Mouse (Mus musculus) forebrain, embryonic 12.5 days (tissue): Measurements from ENCODE around the gene Gbf1. TPM values are rescaled to one million over a fixed set of nuclear protein-coding genes. Genes with fewer than 3 reads are reported as not detected.

Source experiments
- ATAC-seq: fragments of 200-750 bp; cut with Nextera tagmentation; 2 replicates; pipeline ENCODE4 v1.8.0; 2017; ENCODE audit warnings: moderate TSS enrichment; ENCODE audit not compliant: low FRiP score
- H3K27ac ChIP-seq: fragments of 300-500 bp; sonication (generic); 2 replicates; pipeline ENCODE4 v1.5.1; 2016; ENCODE audit warnings: mild to moderate bottlenecking
- H3K27me3 ChIP-seq: fragments of 300-500 bp; sonication (generic); 2 replicates; pipeline ENCODE4 v1.6.1; 2016; ENCODE audit warnings: mild to moderate bottlenecking
- H3K36me3 ChIP-seq: fragments of 300-500 bp; sonication (generic); replicated peaks from 2 replicates; pipeline ENCODE4 v1.6.1; 2016; ENCODE audit warnings: mild to moderate bottlenecking
- H3K4me1 ChIP-seq: fragments of 300-500 bp; sonication (generic); 2 replicates; pipeline ENCODE4 v1.6.1; 2016
- H3K4me2 ChIP-seq: fragments of 300-500 bp; sonication (generic); 2 replicates; pipeline ENCODE4 v1.6.1; 2016; ENCODE audit warnings: mild to moderate bottlenecking, moderate library complexity
- H3K4me3 ChIP-seq: fragments of 300-500 bp; sonication (generic); replicated peaks from 2 replicates; pipeline ENCODE4 v1.5.1; 2016; ENCODE audit warnings: mild to moderate bottlenecking
- H3K9ac ChIP-seq: fragments of 300-500 bp; sonication (generic); 2 replicates; pipeline ENCODE4 v1.6.1; 2016; ENCODE audit warnings: mild to moderate bottlenecking
- H3K9me3 ChIP-seq: fragments of 300-500 bp; sonication (generic); 2 replicates; pipeline ENCODE4 v1.6.1; 2016
- WGBS: fragments of 180-500 bp; shearing (Covaris S2); methylation state at CpG from one replicate; pipeline ENCODE4 v1.1.7; 2016; 5-methylcytosine and 5-hydroxymethylcytosine counted together
- polyA plus RNA-seq: library from polyadenylated mRNA; unstranded; fragments of >200 nt; fragmentation: Nextera tagmentation; extraction: Ambion mirVana; gene quantifications from 2 replicates; pipeline ENCODE4 v1.2.1, GENCODE M21; 2016

The Gbf1 gene
- polyA plus RNA-seq, 1 experiment from 2014 or later = 64.0 TPM

- ATAC-seq = no peak
- no peak overlapping the region for H3K4me2 ChIP-seq
- H3K9ac ChIP-seq = no peak overlapping the region
- H3K27me3 ChIP-seq = peaks cover 74% of the 10 kb centered on the region
- peaks cover 33% of the 10 kb centered on the region for H3K4me1 ChIP-seq
- H3K9me3 ChIP-seq = no peaks in the 10 kb centered on the region
- no peak overlapping the region for H3K4me3 ChIP-seq
- no peaks in the 10 kb centered on the region; the same call in 1 of the 2 replicates for H3K36me3 ChIP-seq
- no peak overlapping the region for H3K27ac ChIP-seq
- WGBS = 81% methylated on average over 16 of the region's 16 CpGs
Observed at GRCm38 (mm10) chr19:46307781-46308180, 155.5 kb downstream of the Gbf1 start.

GRCm38 (mm10) chr19:46308303-46308702, 156.0 kb downstream of the Gbf1 start:
- Histone ChIP-seq H3K36me3 (no peaks in the 10 kb centered on the region; the same call in 1 of the 2 replicates), H3K4me1 (peaks cover 33% of the 10 kb centered on the region), H3K4me2 (peak overlapping the region; percentile 67), H3K27me3 (peaks cover 79% of the 10 kb centered on the region), H3K27ac (no peak overlapping the region), H3K4me3 (peak overlapping the region; percentile 37; the same call in 1 of the 2 replicates), H3K9me3 (no peaks in the 10 kb centered on the region), H3K9ac (no peak overlapping the region)
- 53% methylated on average over 16 of the region's 16 CpGs for WGBS
- ATAC-seq = no peak

GRCm38 (mm10) chr19:46308706-46309435, 156.6 kb downstream of the Gbf1 start:
- Histone ChIP-seq H3K4me3 (peak overlapping the region; percentile 37), H3K4me1 (peaks cover 31% of the 10 kb centered on the region), H3K4me2 (peak overlapping the region; percentile 67), H3K27me3 (peaks cover 85% of the 10 kb centered on the region), H3K27ac (no peak overlapping the region), H3K36me3 (no peaks in the 10 kb centered on the region; the same call in 1 of the 2 replicates), H3K9ac (peak overlapping the region; percentile 48; the same call in 1 of the 2 replicates), H3K9me3 (no peaks in the 10 kb centered on the region)
- WGBS = 1% methylated on average over 47 of the region's 47 CpGs
- ATAC-seq = peak; percentile 55; the same call in 1 of the 2 replicates

GRCm38 (mm10) chr19:46309651-46310305, 157.5 kb downstream of the Gbf1 start:
- Histone ChIP-seq H3K4me1 (peaks cover 27% of the 10 kb centered on the region), H3K9me3 (no peaks in the 10 kb centered on the region), H3K4me3 (no peak overlapping the region), H3K36me3 (no peaks in the 10 kb centered on the region; the same call in 1 of the 2 replicates), H3K27ac (no peak overlapping the region), H3K9ac (no peak overlapping the region), H3K27me3 (peaks cover 89% of the 10 kb centered on the region), H3K4me2 (no peak overlapping the region)
- no peak for ATAC-seq
- WGBS = 83% methylated on average over 21 of the region's 21 CpGs

GRCm38 (mm10) chr19:46310312-46310865, 158.1 kb downstream of the Gbf1 start:
- peaks cover 22% of the 10 kb centered on the region for H3K4me1 ChIP-seq
- H3K9ac ChIP-seq = no peak overlapping the region
- H3K9me3 ChIP-seq = no peaks in the 10 kb centered on the region
- no peaks in the 10 kb centered on the region; the same call in 1 of the 2 replicates for H3K36me3 ChIP-seq
- H3K27ac ChIP-seq = no peak overlapping the region
- no peak for ATAC-seq
- 92% methylated on average over 12 of the region's 12 CpGs for WGBS
- peaks cover 89% of the 10 kb centered on the region for H3K27me3 ChIP-seq
- no peak overlapping the region for H3K4me3 ChIP-seq
- H3K4me2 ChIP-seq = no peak overlapping the region

- Histone ChIP-seq H3K9ac (no peak overlapping the region), H3K27me3 (peaks cover 90% of the 10 kb centered on the region), H3K4me2 (no peak overlapping the region)
Observed at GRCm38 (mm10) chr19:46311341-46311740, 159.0 kb downstream of the Gbf1 start.

GRCm38 (mm10) chr19:46312566-46312965, 160.3 kb downstream of the Gbf1 start:
- WGBS = 89% methylated on average over 21 of the region's 21 CpGs
- no peak overlapping the region for H3K27ac ChIP-seq
- ATAC-seq = no peak

More at GRCm38 (mm10) chr19:46311341-46311740, 159.0 kb downstream of the Gbf1 start:
- WGBS = 93% methylated on average over 9 of the region's 9 CpGs
- Histone ChIP-seq H3K27ac (no peak overlapping the region), H3K9me3 (no peaks in the 10 kb centered on the region), H3K4me3 (no peak overlapping the region), H3K4me1 (peaks cover 12% of the 10 kb centered on the region), H3K36me3 (no peaks in the 10 kb centered on the region; the same call in 1 of the 2 replicates)
- no peak for ATAC-seq

GRCm38 (mm10) chr19:46313116-46313515, 160.8 kb downstream of the Gbf1 start:
- H3K4me1 ChIP-seq = peaks cover 28% of the 10 kb centered on the region
- peaks cover 90% of the 10 kb centered on the region for H3K27me3 ChIP-seq
- no peaks in the 10 kb centered on the region for H3K9me3 ChIP-seq
- ATAC-seq = no peak
- no peaks in the 10 kb centered on the region; the same call in 1 of the 2 replicates for H3K36me3 ChIP-seq
- 88% methylated on average over 9 of the region's 9 CpGs for WGBS
- no peak overlapping the region for H3K4me3 ChIP-seq
- H3K27ac ChIP-seq = no peak overlapping the region
- H3K4me2 ChIP-seq = no peak overlapping the region
- no peak overlapping the region for H3K9ac ChIP-seq

More at GRCm38 (mm10) chr19:46312566-46312965, 160.3 kb downstream of the Gbf1 start:
- no peak overlapping the region for H3K4me2 ChIP-seq
- no peaks in the 10 kb centered on the region for H3K9me3 ChIP-seq
- peaks cover 90% of the 10 kb centered on the region for H3K27me3 ChIP-seq
- peaks cover 22% of the 10 kb centered on the region for H3K4me1 ChIP-seq
- no peaks in the 10 kb centered on the region; the same call in 1 of the 2 replicates for H3K36me3 ChIP-seq
- no peak overlapping the region for H3K4me3 ChIP-seq
- no peak overlapping the region; the same call in 1 of the 2 replicates for H3K9ac ChIP-seq

GRCm38 (mm10) chr19:46313591-46313990, 161.3 kb downstream of the Gbf1 start:
- Histone ChIP-seq H3K9me3 (no peaks in the 10 kb centered on the region), H3K36me3 (no peaks in the 10 kb centered on the region; the same call in 1 of the 2 replicates), H3K4me2 (no peak overlapping the region), H3K27ac (no peak overlapping the region), H3K4me1 (peaks cover 29% of the 10 kb centered on the region), H3K27me3 (peaks cover 90% of the 10 kb centered on the region), H3K9ac (no peak overlapping the region), H3K4me3 (no peak overlapping the region)
- WGBS = 66% methylated on average over 6 of the region's 6 CpGs
- no peak for ATAC-seq

- 0 out of 2 replicates have a peak overlapping the region, but pooled peaks have one; percentile 0 for H3K4me2 ChIP-seq
- H3K4me3 ChIP-seq = 0 out of 2 replicates have a peak overlapping the region, but pooled peaks have one; percentile 7
- ATAC-seq = no peak
- H3K27ac ChIP-seq = no peak overlapping the region
- peaks cover 29% of the 10 kb centered on the region for H3K4me1 ChIP-seq
- peaks cover 93% of the 10 kb centered on the region for H3K27me3 ChIP-seq
- H3K9ac ChIP-seq = no peak overlapping the region
- no peaks in the 10 kb centered on the region; the same call in 1 of the 2 replicates for H3K36me3 ChIP-seq
- H3K9me3 ChIP-seq = no peaks in the 10 kb centered on the region
- 13% methylated on average over 16 of the region's 18 CpGs for WGBS
Observed at GRCm38 (mm10) chr19:46314151-46314601, 161.9 kb downstream of the Gbf1 start.

GRCm38 (mm10) chr19:46314872-46315742, 162.8 kb downstream of the Gbf1 start:
- H3K4me1 ChIP-seq = peaks cover 38% of the 10 kb centered on the region
- no peaks in the 10 kb centered on the region for H3K9me3 ChIP-seq
- H3K27me3 ChIP-seq = peaks cover 96% of the 10 kb centered on the region
- H3K9ac ChIP-seq = no peak overlapping the region
- H3K36me3 ChIP-seq = no peaks in the 10 kb centered on the region; the same call in 1 of the 2 replicates
- ATAC-seq = no peak
- no peak overlapping the region for H3K27ac ChIP-seq
- WGBS = 46% methylated on average over 14 of the region's 14 CpGs
- H3K4me2 ChIP-seq = no peak overlapping the region
- H3K4me3 ChIP-seq = no peak overlapping the region; the same call in 1 of the 2 replicates
